Mouse (Mus musculus) limb, embryonic 12.5 days (tissue): ENCODE data around the gene Gabrg3. TPM values are rescaled to one million over a fixed set of nuclear protein-coding genes. Genes with fewer than 3 reads are reported as not detected.

Experiments
- ATAC-seq: fragments of 200-750 bp; cut with Nextera tagmentation; 2 replicates; pipeline ENCODE4 v1.8.0; 2017; ENCODE audit warnings: low read depth, moderate TSS enrichment; ENCODE audit not compliant: insufficient number of reproducible peaks, insufficient read depth, low FRiP score, low TSS enrichment
- H3K27ac ChIP-seq: fragments of 300-500 bp; sonication (generic); 2 replicates; pipeline ENCODE4 v1.5.1; 2016; ENCODE audit warnings: mild to moderate bottlenecking, moderate library complexity
- H3K27me3 ChIP-seq: fragments of 300-500 bp; sonication (generic); 2 replicates; pipeline ENCODE4 v1.6.1; 2016; ENCODE audit warnings: mild to moderate bottlenecking, moderate library complexity
- H3K36me3 ChIP-seq: fragments of 300-500 bp; sonication (generic); 2 replicates; pipeline ENCODE4 v1.6.1; 2016; ENCODE audit warnings: mild to moderate bottlenecking, moderate library complexity
- H3K4me1 ChIP-seq: fragments of 300-500 bp; sonication (generic); replicated peaks from 2 replicates; pipeline ENCODE4 v1.6.1; 2016
- H3K4me2 ChIP-seq: fragments of 300-500 bp; sonication (generic); 2 replicates; pipeline ENCODE4 v1.6.1; 2016; ENCODE audit warnings: mild to moderate bottlenecking, moderate library complexity
- H3K4me3 ChIP-seq: fragments of 300-500 bp; sonication (generic); replicated peaks from 2 replicates; pipeline ENCODE4 v1.5.1; 2016; ENCODE audit warnings: mild to moderate bottlenecking
- H3K9ac ChIP-seq: fragments of 300-500 bp; sonication (generic); replicated peaks from 2 replicates; pipeline ENCODE4 v1.6.1; 2016; ENCODE audit warnings: mild to moderate bottlenecking, moderate library complexity
- H3K9me3 ChIP-seq: fragments of 300-500 bp; sonication (generic); 2 replicates; pipeline ENCODE4 v1.6.1; 2016; ENCODE audit warnings: mild to moderate bottlenecking, moderate library complexity
- WGBS: fragments of 180-500 bp; shearing (Covaris S2); methylation state at CpG from one replicate; pipeline ENCODE4 v1.1.7; 2016; 5-methylcytosine and 5-hydroxymethylcytosine counted together
- polyA plus RNA-seq: library from polyadenylated mRNA; unstranded; fragments of >200 nt; fragmentation: Nextera tagmentation; extraction: Ambion mirVana; gene quantifications from 2 replicates; pipeline ENCODE4 v1.2.1, GENCODE M21; 2016

Gabrg3 gene
- polyA plus RNA-seq, 1 experiment from 2014 or later = 0.28 TPM

- no peak overlapping the region for H3K9ac ChIP-seq
- H3K4me1 ChIP-seq = no peaks in the 10 kb centered on the region
- ATAC-seq = no peak
- H3K4me3 ChIP-seq = no peak overlapping the region
- no peaks in the 10 kb centered on the region for H3K36me3 ChIP-seq
- H3K27me3 ChIP-seq = no peaks in the 10 kb centered on the region
- no peaks in the 10 kb centered on the region; the same call in 1 of the 2 replicates for H3K9me3 ChIP-seq
- no peak overlapping the region for H3K4me2 ChIP-seq
- no peak overlapping the region for H3K27ac ChIP-seq
- WGBS = 88% methylated on average over 2 of the region's 2 CpGs
Observed at GRCm38 (mm10) chr7:57312018-57312417, 75.0 kb downstream of the Gabrg3 start.

DNA sequence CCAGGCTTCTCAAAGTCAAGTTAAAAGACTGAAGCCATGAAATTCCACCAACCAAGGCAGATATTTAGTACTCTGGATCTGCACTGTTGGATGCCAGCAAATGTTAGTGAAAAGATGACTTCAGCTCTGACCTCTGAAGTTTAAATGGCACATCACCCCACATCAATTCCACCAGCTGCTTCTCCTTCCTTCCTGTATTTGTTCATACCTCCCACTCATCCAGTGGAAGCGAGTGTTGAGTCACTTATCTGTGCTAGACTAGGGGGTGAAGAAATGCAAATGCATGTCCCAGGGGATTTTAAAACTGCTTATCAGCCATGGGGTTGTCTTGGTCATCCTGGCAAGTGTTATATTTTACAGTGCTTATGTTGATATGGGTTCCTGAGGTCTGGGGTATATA, 79.7 kb downstream of the Gabrg3 start:
- Histone ChIP-seq H3K27me3 (no peaks in the 10 kb centered on the region), H3K9ac (no peak overlapping the region), H3K4me3 (no peak overlapping the region), H3K9me3 (no peaks in the 10 kb centered on the region), H3K4me1 (no peaks in the 10 kb centered on the region), H3K4me2 (no peak overlapping the region), H3K27ac (no peak overlapping the region), H3K36me3 (no peaks in the 10 kb centered on the region)
- WGBS = 72% methylated on average over 1 of the region's 1 CpGs
- no peak for ATAC-seq

DNA sequence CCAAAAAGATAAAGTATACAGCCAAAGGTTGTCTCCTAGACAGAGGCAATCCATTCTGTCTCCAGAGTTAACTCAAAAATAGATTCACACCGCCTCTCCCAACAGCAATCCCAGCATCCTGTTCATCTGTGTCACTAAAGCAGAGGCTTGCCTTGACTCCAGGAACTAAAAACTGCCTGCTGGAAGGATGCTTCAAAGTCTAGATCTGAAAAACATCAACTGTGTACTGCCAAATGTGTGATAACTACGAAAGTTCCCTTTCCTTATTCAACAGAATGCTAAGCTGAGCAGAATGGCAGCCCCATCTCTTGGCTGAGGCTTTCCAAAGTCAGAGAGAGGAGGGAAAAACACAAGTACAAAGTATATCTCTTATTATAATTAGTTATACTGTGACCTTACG, 90.3 kb downstream of the Gabrg3 start:
- ATAC-seq = no peak
- no peak overlapping the region for H3K4me2 ChIP-seq
- no peaks in the 10 kb centered on the region for H3K36me3 ChIP-seq
- no peak overlapping the region for H3K9ac ChIP-seq
- H3K4me1 ChIP-seq = no peaks in the 10 kb centered on the region
- H3K4me3 ChIP-seq = no peak overlapping the region
- 85% methylated on average over 3 of the region's 3 CpGs for WGBS
- H3K9me3 ChIP-seq = no peaks in the 10 kb centered on the region
- H3K27ac ChIP-seq = no peak overlapping the region
- H3K27me3 ChIP-seq = no peaks in the 10 kb centered on the region

DNA sequence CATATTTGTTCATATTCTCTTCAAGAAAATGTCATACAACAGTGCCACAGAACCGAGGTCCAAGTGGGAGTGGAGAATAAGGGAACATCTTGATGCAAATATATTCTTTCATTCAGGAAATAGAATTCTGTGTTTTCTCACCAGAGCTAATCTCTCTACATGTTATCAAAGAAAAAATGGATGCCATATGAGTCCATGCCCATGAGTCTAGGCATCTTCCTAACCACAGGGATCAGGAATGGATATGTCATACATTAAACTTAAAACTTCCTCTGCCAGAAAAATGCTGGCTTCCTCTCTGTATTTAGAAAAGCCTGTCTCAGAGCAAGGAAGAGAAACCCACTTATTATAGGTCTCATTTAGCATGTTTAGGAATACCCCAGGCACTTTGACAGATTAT, 92.9 kb downstream of the Gabrg3 start:
- no peak overlapping the region for H3K27ac ChIP-seq
- ATAC-seq = no peak
- no peaks in the 10 kb centered on the region for H3K36me3 ChIP-seq
- H3K4me2 ChIP-seq = no peak overlapping the region
- H3K4me1 ChIP-seq = no peaks in the 10 kb centered on the region
- WGBS = 83% methylated on average over 1 of the region's 1 CpGs
- no peak overlapping the region for H3K9ac ChIP-seq
- H3K4me3 ChIP-seq = no peak overlapping the region
- no peaks in the 10 kb centered on the region for H3K9me3 ChIP-seq
- H3K27me3 ChIP-seq = no peaks in the 10 kb centered on the region

DNA sequence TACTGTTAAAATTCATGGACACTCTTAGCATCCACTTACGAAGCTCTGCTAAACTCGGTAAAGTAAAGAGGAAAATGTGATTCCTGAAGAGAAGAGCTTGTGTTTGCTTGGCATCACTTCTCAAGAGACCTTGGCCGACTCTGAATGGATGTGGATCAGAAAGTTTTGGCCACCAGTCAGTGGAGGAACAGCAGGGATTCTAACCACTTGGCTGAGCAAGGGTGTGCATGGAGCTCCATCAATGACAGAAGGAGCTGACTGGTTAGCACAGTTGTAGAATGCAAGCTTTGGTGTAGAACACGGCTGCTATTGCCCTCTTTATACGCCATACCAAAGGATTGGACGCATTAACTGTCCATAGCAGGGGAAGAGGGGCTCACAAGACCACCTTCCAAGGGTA, 93.4 kb downstream of the Gabrg3 start:
- no peak for ATAC-seq
- 89% methylated on average over 6 of the region's 6 CpGs for WGBS
- H3K27ac ChIP-seq = no peak overlapping the region
- H3K36me3 ChIP-seq = no peaks in the 10 kb centered on the region
- H3K4me3 ChIP-seq = no peak overlapping the region
- no peaks in the 10 kb centered on the region for H3K27me3 ChIP-seq
- H3K9me3 ChIP-seq = no peaks in the 10 kb centered on the region
- no peaks in the 10 kb centered on the region for H3K4me1 ChIP-seq
- no peak overlapping the region for H3K9ac ChIP-seq
- H3K4me2 ChIP-seq = no peak overlapping the region

GRCm38 (mm10) chr7:57283186-57283585, 103.8 kb downstream of the Gabrg3 start:
- WGBS = 79% methylated on average over 6 of the region's 6 CpGs
- Histone ChIP-seq H3K27ac (no peak overlapping the region), H3K4me2 (no peak overlapping the region), H3K4me1 (no peaks in the 10 kb centered on the region), H3K9ac (no peak overlapping the region), H3K4me3 (no peak overlapping the region), H3K27me3 (no peaks in the 10 kb centered on the region), H3K9me3 (no peaks in the 10 kb centered on the region), H3K36me3 (no peaks in the 10 kb centered on the region)
- no peak for ATAC-seq

- WGBS = 71% methylated on average over 3 of the region's 3 CpGs
- Histone ChIP-seq H3K4me3 (no peak overlapping the region), H3K27ac (no peak overlapping the region), H3K27me3 (no peaks in the 10 kb centered on the region), H3K9ac (no peak overlapping the region), H3K4me2 (no peak overlapping the region), H3K36me3 (no peaks in the 10 kb centered on the region), H3K4me1 (no peaks in the 10 kb centered on the region), H3K9me3 (no peaks in the 10 kb centered on the region)
- no peak for ATAC-seq
Observed at GRCm38 (mm10) chr7:57278841-57279240, 108.1 kb downstream of the Gabrg3 start.

GRCm38 (mm10) chr7:57260201-57260600, 126.8 kb downstream of the Gabrg3 start:
- no peak overlapping the region for H3K4me2 ChIP-seq
- H3K27ac ChIP-seq = no peak overlapping the region

GRCm38 (mm10) chr7:57258893-57259574, 128.0 kb downstream of the Gabrg3 start:
- WGBS = 77% methylated on average over 5 of the region's 5 CpGs

More at GRCm38 (mm10) chr7:57260201-57260600, 126.8 kb downstream of the Gabrg3 start:
- Histone ChIP-seq H3K9ac (no peak overlapping the region), H3K9me3 (no peaks in the 10 kb centered on the region), H3K4me1 (no peaks in the 10 kb centered on the region), H3K4me3 (no peak overlapping the region), H3K36me3 (no peaks in the 10 kb centered on the region), H3K27me3 (no peaks in the 10 kb centered on the region)
- ATAC-seq = no peak
- WGBS = 73% methylated on average over 1 of the region's 1 CpGs

DNA sequence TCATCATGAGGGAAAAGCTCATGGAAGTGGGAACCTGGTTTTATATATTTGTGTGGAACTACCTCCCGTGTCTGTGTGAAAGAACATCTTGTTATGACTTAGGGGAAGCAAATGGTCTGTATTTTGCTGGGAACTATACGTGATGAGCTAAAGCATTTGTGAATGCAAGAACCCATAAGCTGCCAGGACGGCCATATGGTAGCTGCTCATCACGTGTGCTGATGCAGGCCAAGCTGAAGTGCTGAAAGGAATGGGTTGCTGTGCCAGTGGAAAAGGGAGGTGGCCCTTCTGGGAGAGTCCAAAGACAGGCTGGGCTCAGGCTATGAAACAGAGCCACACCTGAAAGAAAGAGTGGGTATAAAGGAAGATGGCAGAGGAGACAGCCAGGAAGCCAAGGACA, 143.0 kb downstream of the Gabrg3 start:
- ATAC-seq = no peak
- H3K9ac ChIP-seq = no peak overlapping the region
- no peak overlapping the region for H3K4me2 ChIP-seq
- no peaks in the 10 kb centered on the region for H3K9me3 ChIP-seq
- H3K27me3 ChIP-seq = no peaks in the 10 kb centered on the region
- whole genome bisulfite sequencing = 72% methylated on average over 4 of the region's 4 CpGs
- no peak overlapping the region for H3K4me3 ChIP-seq
- no peaks in the 10 kb centered on the region for H3K36me3 ChIP-seq
- H3K27ac ChIP-seq = no peak overlapping the region
- H3K4me1 ChIP-seq = no peaks in the 10 kb centered on the region

More at GRCm38 (mm10) chr7:57258893-57259574, 128.0 kb downstream of the Gabrg3 start:
- H3K9ac ChIP-seq = no peak overlapping the region
- no peaks in the 10 kb centered on the region for H3K4me1 ChIP-seq
- H3K4me2 ChIP-seq = no peak overlapping the region
- no peaks in the 10 kb centered on the region for H3K36me3 ChIP-seq
- H3K9me3 ChIP-seq = no peaks in the 10 kb centered on the region
- no peaks in the 10 kb centered on the region for H3K27me3 ChIP-seq
- no peak overlapping the region for H3K4me3 ChIP-seq
- ATAC-seq = no peak
- H3K27ac ChIP-seq = no peak overlapping the region

DNA sequence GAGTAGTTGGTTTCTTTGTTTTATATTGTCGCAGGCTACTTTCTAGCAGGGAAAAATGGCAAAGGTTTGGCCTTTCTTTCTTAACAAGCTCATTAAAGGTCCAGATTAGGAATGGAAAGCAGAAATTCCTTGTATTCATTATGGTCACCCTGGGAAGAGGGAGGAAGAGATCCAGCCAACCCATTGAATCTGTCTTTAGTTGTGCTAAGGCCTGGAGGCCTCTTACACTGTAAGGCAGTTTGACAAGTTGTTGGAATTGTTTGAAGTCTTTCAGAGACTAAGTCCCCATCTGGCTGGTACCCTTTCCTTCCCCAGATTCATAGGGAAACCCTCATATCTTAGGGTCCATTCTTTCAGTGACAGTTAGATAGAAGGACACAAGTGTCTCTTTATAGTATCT, 172.9 kb downstream of the Gabrg3 start:
- H3K27ac ChIP-seq = no peak overlapping the region
- 85% methylated on average over 1 of the region's 1 CpGs for WGBS
- H3K4me3 ChIP-seq = no peak overlapping the region

GRCm38 (mm10) chr7:57186015-57186414, 201.0 kb downstream of the Gabrg3 start:
- no peak for ATAC-seq
- H3K27ac ChIP-seq = no peak overlapping the region
- no peaks in the 10 kb centered on the region for H3K9me3 ChIP-seq
- no peaks in the 10 kb centered on the region for H3K27me3 ChIP-seq
- WGBS = 88% methylated on average over 1 of the region's 1 CpGs
- no peak overlapping the region for H3K4me2 ChIP-seq
- H3K36me3 ChIP-seq = no peaks in the 10 kb centered on the region
- H3K4me3 ChIP-seq = no peak overlapping the region
- no peaks in the 10 kb centered on the region for H3K4me1 ChIP-seq
- no peak overlapping the region for H3K9ac ChIP-seq

More for the DNA sequence above, 172.9 kb downstream of the Gabrg3 start:
- no peak overlapping the region for H3K9ac ChIP-seq
- H3K4me1 ChIP-seq = no peaks in the 10 kb centered on the region
- no peaks in the 10 kb centered on the region for H3K36me3 ChIP-seq
- no peaks in the 10 kb centered on the region for H3K9me3 ChIP-seq
- no peak overlapping the region for H3K4me2 ChIP-seq
- no peaks in the 10 kb centered on the region for H3K27me3 ChIP-seq
- no peak for ATAC-seq
